Mouse (Mus musculus) liver, embryonic 11.5 days (tissue): ENCODE results near the gene Mdga1. TPM values are rescaled to one million over a fixed set of nuclear protein-coding genes. Genes with fewer than 3 reads are reported as not detected.

Experiments used
- ATAC-seq: fragments of 200-750 bp; cut with Nextera tagmentation; replicated peaks from 2 replicates; pipeline ENCODE4 v1.8.0; 2017; ENCODE audit warnings: moderate number of reproducible peaks, mild to moderate bottlenecking, moderate TSS enrichment, moderate library complexity; ENCODE audit not compliant: low FRiP score
- DNase-seq: peaks from one replicate; pipeline ENCODE4 v3.0.0-alpha.2; 2017; ENCODE audit warnings: low spot score
- H3K27ac ChIP-seq: fragments of 300-500 bp; sonication (generic); 2 replicates; pipeline ENCODE4 v1.5.1; 2014; ENCODE audit warnings: mild to moderate bottlenecking, low read depth, low read length, control low read depth
- H3K27me3 ChIP-seq: fragments of 300-500 bp; sonication (generic); replicated peaks from 2 replicates; pipeline ENCODE4 v1.6.1; 2014; ENCODE audit warnings: low read length, mixed read lengths; ENCODE audit not compliant: control insufficient read depth, insufficient read depth
- H3K36me3 ChIP-seq: fragments of 300-500 bp; sonication (generic); 2 replicates; pipeline ENCODE4 v1.6.1; 2014; ENCODE audit warnings: mild to moderate bottlenecking, low read length, moderate library complexity, mixed read lengths; ENCODE audit not compliant: control insufficient read depth, insufficient read depth
- H3K4me1 ChIP-seq: fragments of 300-500 bp; sonication (generic); replicated peaks from 2 replicates; pipeline ENCODE4 v1.6.1; 2014; ENCODE audit warnings: low read length, mixed read lengths; ENCODE audit not compliant: control insufficient read depth, insufficient read depth
- H3K4me2 ChIP-seq: fragments of 300-500 bp; sonication (generic); 2 replicates; pipeline ENCODE4 v1.6.1; 2014; ENCODE audit warnings: mild to moderate bottlenecking, control low read depth, moderate library complexity
- H3K4me3 ChIP-seq: fragments of 300-500 bp; sonication (generic); 2 replicates; pipeline ENCODE4 v1.5.1; 2014; ENCODE audit warnings: low read depth, low read length, control low read depth
- H3K9ac ChIP-seq: fragments of 300-500 bp; sonication (generic); 2 replicates; pipeline ENCODE4 v1.6.1; 2014; ENCODE audit warnings: low read depth, low read length, control low read depth
- H3K9me3 ChIP-seq: fragments of 300-500 bp; sonication (generic); 2 replicates; pipeline ENCODE4 v1.6.1; 2016; ENCODE audit warnings: low read length, inconsistent platforms, mixed read lengths; ENCODE audit not compliant: control insufficient read depth
- WGBS: fragments of 180-500 bp; shearing (Covaris S2); extraction: QIAGEN DNeasy Blood & Tissue Kit; methylation state at CpG from one replicate; pipeline ENCODE4 v1.1.7; 2014; 5-methylcytosine and 5-hydroxymethylcytosine counted together
- polyA plus RNA-seq: library from polyadenylated mRNA; unstranded; fragments of >200 nt; fragmentation: Nextera tagmentation; extraction: Ambion mirVana; gene quantifications from 2 replicates; pipeline ENCODE4 v1.2.1, GENCODE M21; 2014

Gene Mdga1
- polyA plus RNA-seq, 1 experiment from 2014 or later, result 1.7 TPM

GRCm38 (mm10) chr17:30004203-30005102 lies 34.6 kb upstream of the Mdga1 start, which contains the start of gene Zfand3:
Gene Zfand3, plus strand, starts transcription at chr17:30004733.
- Histone ChIP-seq H3K27ac (peak within 1 kb of the TSS; percentile 99), H3K36me3 (no peaks in the 10 kb centered on the region), H3K4me2 (peak within 1 kb of the TSS; percentile 87), H3K4me3 (peak within 1 kb of the TSS; percentile 93), H3K4me1 (peaks cover 22% of the 10 kb centered on the region), H3K9me3 (no peaks in the 10 kb centered on the region), H3K9ac (peak within 1 kb of the TSS; percentile 91), H3K27me3 (no peaks in the 10 kb centered on the region)
- peak; percentile 98 for DNase-seq
- ATAC-seq, result peak; percentile 90
- under 1% methylated on average over 78 of the region's 93 CpGs for WGBS

- Histone ChIP-seq H3K27ac (no peak overlapping the region), H3K9me3 (no peaks in the 10 kb centered on the region), H3K4me1 (no peaks in the 10 kb centered on the region), H3K36me3 (no peaks in the 10 kb centered on the region), H3K4me3 (no peak overlapping the region), H3K9ac (no peak overlapping the region), H3K4me2 (no peak overlapping the region), H3K27me3 (no peaks in the 10 kb centered on the region)
- ATAC-seq (no peak), DNase-seq (no peak)
- WGBS, result 78% methylated on average over 24 of the region's 24 CpGs
Measured at GRCm38 (mm10) chr17:29998566-29999295, 28.8 kb upstream of the Mdga1 start.

- H3K4me2 ChIP-seq, result no peak overlapping the region
- no peaks in the 10 kb centered on the region for H3K4me1 ChIP-seq
- H3K27ac ChIP-seq, result no peak overlapping the region
- DNase-seq (no peak), ATAC-seq (no peak)
- H3K36me3 ChIP-seq, result no peaks in the 10 kb centered on the region
- WGBS, result 88% methylated on average over 7 of the region's 7 CpGs
- no peaks in the 10 kb centered on the region for H3K27me3 ChIP-seq
- no peak overlapping the region for H3K9ac ChIP-seq
- no peak overlapping the region for H3K4me3 ChIP-seq
- H3K9me3 ChIP-seq, result no peaks in the 10 kb centered on the region
Measured at GRCm38 (mm10) chr17:29997726-29998125, 27.8 kb upstream of the Mdga1 start.

- 85% methylated on average over 5 of the region's 5 CpGs for WGBS
- Histone ChIP-seq H3K9me3 (no peaks in the 10 kb centered on the region), H3K27ac (no peak overlapping the region), H3K9ac (no peak overlapping the region), H3K4me2 (no peak overlapping the region), H3K27me3 (no peaks in the 10 kb centered on the region), H3K4me1 (no peaks in the 10 kb centered on the region), H3K36me3 (no peaks in the 10 kb centered on the region), H3K4me3 (no peak overlapping the region)
- ATAC-seq (no peak), DNase-seq (no peak)
Measured at GRCm38 (mm10) chr17:29995986-29996385, 26.1 kb upstream of the Mdga1 start.

GRCm38 (mm10) chr17:29994459-29994858 lies 24.6 kb upstream of the Mdga1 start:
- Histone ChIP-seq H3K9me3 (no peaks in the 10 kb centered on the region), H3K27me3 (no peaks in the 10 kb centered on the region), H3K9ac (no peak overlapping the region), H3K4me2 (no peak overlapping the region), H3K4me1 (no peaks in the 10 kb centered on the region), H3K4me3 (no peak overlapping the region), H3K36me3 (no peaks in the 10 kb centered on the region), H3K27ac (no peak overlapping the region)
- no peak for ATAC-seq
- no peak for DNase-seq
- 78% methylated on average over 4 of the region's 4 CpGs for WGBS

- DNase-seq (no peak), ATAC-seq (no peak)
- Histone ChIP-seq H3K4me3 (no peak overlapping the region), H3K36me3 (no peaks in the 10 kb centered on the region), H3K27me3 (no peaks in the 10 kb centered on the region), H3K9ac (no peak overlapping the region), H3K4me2 (no peak overlapping the region), H3K9me3 (no peaks in the 10 kb centered on the region), H3K4me1 (no peaks in the 10 kb centered on the region), H3K27ac (no peak overlapping the region)
- WGBS, result 84% methylated on average over 3 of the region's 3 CpGs
Measured at GRCm38 (mm10) chr17:29994011-29994410, 24.1 kb upstream of the Mdga1 start.

GRCm38 (mm10) chr17:29993488-29993887 lies 23.6 kb upstream of the Mdga1 start:
- no peak overlapping the region for H3K9ac ChIP-seq

GRCm38 (mm10) chr17:29990845-29991244 lies 21.0 kb upstream of the Mdga1 start:
- ATAC-seq (no peak), DNase-seq (no peak)
- no peaks in the 10 kb centered on the region for H3K36me3 ChIP-seq
- H3K9ac ChIP-seq, result no peak overlapping the region
- 71% methylated on average over 2 of the region's 2 CpGs for WGBS
- H3K9me3 ChIP-seq, result no peaks in the 10 kb centered on the region
- no peak overlapping the region for H3K4me3 ChIP-seq
- no peaks in the 10 kb centered on the region for H3K27me3 ChIP-seq
- H3K4me2 ChIP-seq, result no peak overlapping the region
- H3K27ac ChIP-seq, result no peak overlapping the region
- no peaks in the 10 kb centered on the region for H3K4me1 ChIP-seq

More at GRCm38 (mm10) chr17:29993488-29993887, 23.6 kb upstream of the Mdga1 start:
- Histone ChIP-seq H3K4me2 (no peak overlapping the region), H3K36me3 (no peaks in the 10 kb centered on the region), H3K9me3 (no peaks in the 10 kb centered on the region), H3K27me3 (no peaks in the 10 kb centered on the region), H3K4me3 (no peak overlapping the region), H3K27ac (no peak overlapping the region), H3K4me1 (no peaks in the 10 kb centered on the region)
- 73% methylated on average over 8 of the region's 8 CpGs for WGBS
- ATAC-seq (no peak), DNase-seq (no peak)
